In the genomic region with DNA sequence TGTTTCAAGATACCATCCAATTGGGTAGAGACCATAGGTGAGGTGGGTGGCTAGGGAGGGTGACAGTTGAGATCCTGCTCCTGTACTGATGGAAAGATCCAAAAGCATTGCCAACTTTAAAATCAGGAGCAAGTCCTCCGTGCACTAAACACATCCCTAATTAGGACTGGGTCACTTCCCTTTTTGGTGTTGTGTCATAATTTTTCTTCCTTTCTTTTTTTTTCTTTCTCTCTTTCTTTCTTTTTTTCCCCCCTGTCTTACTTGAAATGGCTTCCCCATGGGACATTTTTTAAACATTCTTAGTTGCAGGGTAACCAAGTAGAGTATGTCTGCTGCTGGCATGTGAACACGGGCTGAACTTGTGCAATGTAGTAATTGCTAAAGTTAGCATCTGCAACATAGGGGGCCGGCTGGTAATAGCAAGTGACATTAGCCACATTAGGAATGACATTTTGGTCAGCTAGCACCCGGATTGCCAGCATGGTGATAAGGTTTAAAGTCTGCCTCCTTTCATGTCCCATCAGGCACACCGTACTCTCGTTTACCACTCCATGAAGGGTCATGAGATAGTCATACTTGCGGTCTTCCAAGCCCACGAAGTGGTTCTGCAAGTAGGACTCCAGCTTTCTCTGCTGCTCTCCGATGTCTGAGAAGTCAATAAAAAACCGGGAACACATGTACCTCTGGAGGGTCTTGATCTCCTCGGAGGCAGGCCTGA, we compare ENCODE assay signal across 12 mouse cellular contexts. TPM values are rescaled to one million over a fixed set of nuclear protein-coding genes. Genes with fewer than 3 reads are reported as not detected.
DNase-seq lines count a peak whose midpoint lies in the region; ATAC-seq and TF ChIP-seq lines count a peak whose summit lies in the region.
"Had no signal": no experiment of that assay in that cellular context is flagged by ENCODE, and none has a peak within 500 bp of the region (broad histone marks: within the 10 kb centered on the region; RNA-seq: fewer than 3 reads in every experiment).

No protein-coding gene starts in this region.

- H3K9ac ChIP-seq in liver, embryonic 11.5 days (ENCODE audit: low read depth, low read length) = no peak overlapping the region
- H3K9ac ChIP-seq in stomach, postnatal 0 days (ENCODE audit: low read length) = no peak overlapping the region

- H3K4me1 ChIP-seq in erythroblast, embryonic 14.5 days (ENCODE audit: control insufficient read depth) = peaks cover 24% of the 10 kb centered on the region
- H3K4me1 ChIP-seq in liver, embryonic 11.5 days (replicated peaks; ENCODE audit: control insufficient read depth, insufficient read depth, low read length) = peaks cover 2% of the 10 kb centered on the region; the same call in 1 of the 2 replicates
- no peaks in the 10 kb centered on the region for H3K4me1 ChIP-seq in stomach, postnatal 0 days (replicated peaks; ENCODE audit: control insufficient read depth, insufficient read depth)
- peaks cover 17% of the 10 kb centered on the region for H3K4me1 ChIP-seq in thymus, adult 2 months (replicated peaks; ENCODE audit: control insufficient read depth, insufficient read depth, low read length)

- TF ChIP-seq POLR2A in thymus, adult 2 months (IDR thresholded peaks at IDR 0.05; ENCODE audit: control insufficient read depth, extremely low read depth, insufficient read depth, low read length, poor library complexity) = no peak

- H3K4me2 ChIP-seq in liver, embryonic 11.5 days = peak overlapping the region; percentile 85
- peak overlapping the region; percentile 81 for H3K4me2 ChIP-seq in stomach, postnatal 0 days (replicated peaks; ENCODE audit: low read depth)

- peaks cover 18% of the 10 kb centered on the region for H3K27me3 ChIP-seq in erythroblast, embryonic 14.5 days (ENCODE audit: control insufficient read depth)
- H3K27me3 ChIP-seq in liver, embryonic 11.5 days (replicated peaks; ENCODE audit: control insufficient read depth, insufficient read depth, low read length) = 0 out of 2 replicates have a peak, but pooled peaks cover 3% of the 10 kb centered on the region
- no peaks in the 10 kb centered on the region for H3K27me3 ChIP-seq in stomach, postnatal 0 days (ENCODE audit: control insufficient read depth, insufficient read depth, low read length)
- H3K27me3 ChIP-seq in thymus, adult 2 months (ENCODE audit: control insufficient read depth, insufficient read depth, low read length) = peaks cover 5% of the 10 kb centered on the region; the same call in 1 of the 2 replicates

- H3K4me3 ChIP-seq in erythroblast, embryonic 14.5 days (replicated peaks) = peak overlapping the region; percentile 68
- peak overlapping the region; percentile 78 for H3K4me3 ChIP-seq in liver, embryonic 11.5 days (ENCODE audit: low read depth, low read length)
- H3K4me3 ChIP-seq in stomach, postnatal 0 days (ENCODE audit: low read depth, low read length) = peak overlapping the region; percentile 78
- H3K4me3 ChIP-seq in thymus, adult 2 months (ENCODE audit: control insufficient read depth, insufficient read depth, low read length) = no peak overlapping the region

- no peak for ATAC-seq in erythroblast, adult 5-6 weeks (replicated peaks; ENCODE audit: low FRiP score, poor library complexity, severe bottlenecking)
- ATAC-seq in liver, embryonic 11.5 days (replicated peaks; ENCODE audit: low FRiP score) = no peak
- ATAC-seq in stomach, postnatal 0 days (ENCODE audit: low FRiP score, low TSS enrichment) = no peak

- no peak overlapping the region for H3K27ac ChIP-seq in liver, embryonic 11.5 days (ENCODE audit: low read depth, low read length)
- no peak overlapping the region for H3K27ac ChIP-seq in stomach, postnatal 0 days (replicated peaks)
- no peak overlapping the region for H3K27ac ChIP-seq in thymus, adult 2 months (ENCODE audit: control insufficient read depth, insufficient read depth, low read length)

- WGBS in liver, embryonic 11.5 days = 67% methylated on average over 11 of the region's 11 CpGs
- 61% methylated on average over 11 of the region's 11 CpGs for WGBS in stomach, postnatal 0 days
- 77% methylated on average over 11 of the region's 11 CpGs for WGBS in thymus, adult 2 months

- no peaks in the 10 kb centered on the region; the same call in 1 of the 2 replicates for H3K36me3 ChIP-seq in erythroblast, embryonic 14.5 days (ENCODE audit: control insufficient read depth)
- no peaks in the 10 kb centered on the region; the same call in 1 of the 2 replicates for H3K36me3 ChIP-seq in liver, embryonic 11.5 days (ENCODE audit: control insufficient read depth, insufficient read depth, low read length)
- H3K36me3 ChIP-seq in stomach, postnatal 0 days (ENCODE audit: control insufficient read depth, insufficient read depth, low read length) = no peaks in the 10 kb centered on the region
- no peaks in the 10 kb centered on the region for H3K36me3 ChIP-seq in thymus, adult 2 months (ENCODE audit: control insufficient read depth, insufficient read depth, low read length)

- no peak for TF ChIP-seq CTCF in stomach, postnatal 0 days (IDR thresholded peaks at IDR 0.05; ENCODE audit: low read depth)
- no peak for TF ChIP-seq CTCF in thymus, adult 2 months (IDR thresholded peaks at IDR 0.05; ENCODE audit: borderline replicate concordance, control insufficient read depth, extremely low read depth, insufficient read depth, low read length, poor library complexity)

- no peaks in the 10 kb centered on the region for H3K9me3 ChIP-seq in erythroblast, embryonic 14.5 days (ENCODE audit: control insufficient read depth, low read length)
- H3K9me3 ChIP-seq in liver, embryonic 11.5 days (ENCODE audit: control insufficient read depth, low read length) = no peaks in the 10 kb centered on the region
- no peaks in the 10 kb centered on the region for H3K9me3 ChIP-seq in stomach, postnatal 0 days (ENCODE audit: control insufficient read depth, low read length)

- DNase-seq in retina, postnatal 1 day = peak; percentile 2
- DNase-seq in retina, embryonic 14.5 days (ENCODE audit: low spot score) = no peak
- no peak for DNase-seq in liver, embryonic 11.5 days (ENCODE audit: low spot score)
- DNase-seq in stomach, postnatal 0 days (ENCODE audit: low spot score) = no peak
- no peak for DNase-seq in thymus, adult 2 months
- DNase-seq in frontal cortex, postnatal 36 days (ENCODE audit: low spot score in 2 of 2) = no peak
- DNase-seq: cerebellum, postnatal 36 days; gastrocnemius, postnatal 36 days; right cerebral cortex, postnatal 4 days had no signal

- no peak for TF ChIP-seq EP300 in stomach, postnatal 0 days (optimal IDR thresholded peaks at IDR 0.05)

RNA-seq across cellular contexts. Expression of gene Tent5a, which starts 2.8 kb away (rescaled TPM):
- polyA plus RNA-seq in erythroblast, embryonic 14.5 days (2012) = 0.03 TPM in 2 replicates
- 16.3 and 18.6 TPM in 2 replicates for total RNA-seq in erythroblast, adult 5-6 weeks (2015; ENCODE audit: low replicate concordance)
- 11.0 and 12.2 TPM in 2 replicates for total RNA-seq in erythroblast, adult 5-6 weeks (2017; ENCODE audit: low replicate concordance)
- polyA plus RNA-seq in liver, embryonic 11.5 days (2014; fragmentation: Nextera tagmentation; extraction: Ambion mirVana) = 13.8 and 14.4 TPM in 2 replicates
- polyA plus RNA-seq in stomach, postnatal 0 days (2015; fragmentation: Nextera tagmentation; extraction: Ambion mirVana) = 22.5 and 22.9 TPM in 2 replicates
- 2.9 and 3.7 TPM in 2 replicates for polyA plus RNA-seq in thymus, adult 2 months (2012; rRNA removed)

RNA-seq across cellular contexts. Expression of gene Gm11114, which starts 11.7 kb away (rescaled TPM):
- not detected in 2 replicates for polyA plus RNA-seq in erythroblast, embryonic 14.5 days (2012)
- not detected in 2 replicates for total RNA-seq in erythroblast, adult 5-6 weeks (2015; ENCODE audit: low replicate concordance)
- not detected in 2 replicates for total RNA-seq in erythroblast, adult 5-6 weeks (2017; ENCODE audit: low replicate concordance)
- polyA plus RNA-seq in liver, embryonic 11.5 days (2014; fragmentation: Nextera tagmentation; extraction: Ambion mirVana) = not detected in 2 replicates
- not detected in 2 replicates for polyA plus RNA-seq in stomach, postnatal 0 days (2015; fragmentation: Nextera tagmentation; extraction: Ambion mirVana)
- polyA plus RNA-seq in thymus, adult 2 months (2012; rRNA removed) = not detected in 2 replicates
- total RNA-seq: gastrocnemius, postnatal 36 days had no signal
- polyA plus RNA-seq: limb, embryonic 11.5 days had no signal
